Comparison of ENCODE assay signal across 14 mouse cellular contexts in the genomic region with DNA sequence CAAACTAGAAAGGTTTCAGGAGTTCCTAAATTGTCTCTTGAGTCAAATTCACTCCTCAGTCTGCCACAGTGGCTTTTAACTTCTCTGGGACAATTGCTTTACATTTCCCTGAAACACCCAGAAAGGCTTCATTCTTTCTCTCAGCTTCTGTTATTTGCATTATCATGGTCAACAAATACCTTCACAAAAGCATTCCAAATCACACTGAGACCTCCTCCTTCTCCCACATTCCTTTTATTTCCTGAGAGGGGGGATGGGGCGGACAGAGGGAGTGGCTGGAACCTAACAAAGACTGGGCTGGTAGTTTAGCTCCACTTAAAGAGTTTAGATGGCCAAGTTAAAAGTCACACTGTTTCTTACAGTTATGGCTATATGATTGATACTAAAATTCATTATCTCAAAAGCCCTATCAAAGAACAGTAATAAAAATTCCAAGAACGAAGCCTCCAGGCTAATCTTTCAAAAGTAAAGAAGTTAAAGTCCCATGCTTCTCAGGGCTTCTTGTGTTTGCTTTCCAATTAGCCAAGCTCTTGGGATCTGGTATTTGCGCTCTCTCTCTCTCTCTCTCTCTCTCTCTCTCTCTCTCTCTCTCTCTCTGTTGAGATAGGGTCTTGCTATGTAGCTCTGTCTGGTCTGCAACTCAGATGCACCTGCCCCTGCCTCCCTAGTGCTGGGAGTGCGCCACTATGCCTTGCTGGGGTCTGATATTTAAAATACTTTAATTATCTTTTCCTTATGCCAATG. TPM values are rescaled to one million over a fixed set of nuclear protein-coding genes. Genes with fewer than 3 reads are reported as not detected.
DNase-seq lines count a peak whose midpoint lies in the region; ATAC-seq and TF ChIP-seq lines count a peak whose summit lies in the region.
"Had no signal": no experiment of that assay in that cellular context is flagged by ENCODE, and none has a peak within 500 bp of the region (broad histone marks: within the 10 kb centered on the region; RNA-seq: fewer than 3 reads in every experiment).

No protein-coding gene starts in this region.

- no peak overlapping the region for H3K9ac ChIP-seq in forebrain, embryonic 12.5 days
- no peak overlapping the region for H3K9ac ChIP-seq in forebrain, postnatal 0 days
- H3K9ac ChIP-seq in lung, postnatal 0 days (replicated peaks; ENCODE audit: low read depth), result no peak overlapping the region
- no peak overlapping the region for H3K9ac ChIP-seq in hindbrain, embryonic 14.5 days
- H3K9ac ChIP-seq: neural tube, embryonic 13.5 days had no signal

- 18% methylated on average over 4 of the region's 4 CpGs for WGBS in forebrain, embryonic 12.5 days
- WGBS in forebrain, postnatal 0 days, result 30% methylated on average over 4 of the region's 4 CpGs
- 52% methylated on average over 4 of the region's 4 CpGs for WGBS in lung, postnatal 0 days
- 76% methylated on average over 4 of the region's 4 CpGs for WGBS in lung, adult 2 months
- 20% methylated on average over 4 of the region's 4 CpGs for WGBS in hindbrain, embryonic 14.5 days

- peaks cover 16% of the 10 kb centered on the region for H3K36me3 ChIP-seq in forebrain, embryonic 12.5 days (replicated peaks)
- peaks cover 23% of the 10 kb centered on the region; the same call in 1 of the 2 replicates for H3K36me3 ChIP-seq in forebrain, postnatal 0 days (ENCODE audit: insufficient read depth)
- no peaks in the 10 kb centered on the region for H3K36me3 ChIP-seq in lung, postnatal 0 days (ENCODE audit: insufficient read depth, low read length)
- peaks cover 41% of the 10 kb centered on the region for H3K36me3 ChIP-seq in hindbrain, embryonic 14.5 days (replicated peaks; ENCODE audit: control insufficient read depth, insufficient read depth)

- no peaks in the 10 kb centered on the region for H3K9me3 ChIP-seq in forebrain, embryonic 12.5 days
- no peaks in the 10 kb centered on the region for H3K9me3 ChIP-seq in forebrain, postnatal 0 days (ENCODE audit: low read length)
- no peaks in the 10 kb centered on the region for H3K9me3 ChIP-seq in lung, postnatal 0 days (ENCODE audit: low read length)
- no peaks in the 10 kb centered on the region for H3K9me3 ChIP-seq in hindbrain, embryonic 14.5 days (ENCODE audit: control insufficient read depth, low read length)
- H3K9me3 ChIP-seq: neural tube, embryonic 13.5 days had no signal

- no peak for DNase-seq in forebrain, postnatal 0 days
- DNase-seq in lung, postnatal 0 days (ENCODE audit: low spot score), result peak; percentile 32
- DNase-seq in lung, adult 2 months, result no peak
- DNase-seq in WW6 (ENCODE audit: low read depth, low spot score), result peak; percentile 77
- no peak for DNase-seq in hindbrain, embryonic 14.5 days (ENCODE audit: low spot score)
- DNase-seq in thymus, postnatal 4 days, result no peak
- DNase-seq: cerebellum, adult 9-11 months; heart, postnatal 14 days; kidney, adult 18-20 months; thymus, adult 2 months had no signal

- TF ChIP-seq POLR2A in lung, adult 2 months (IDR thresholded peaks at IDR 0.05; ENCODE audit: borderline replicate concordance, extremely low read depth, low read depth, low read length), result no peak

- TF ChIP-seq EP300 in lung, postnatal 0 days (IDR thresholded peaks at IDR 0.05), result no peak

- H3K4me3 ChIP-seq in forebrain, embryonic 12.5 days (replicated peaks), result no peak overlapping the region
- no peak overlapping the region for H3K4me3 ChIP-seq in forebrain, postnatal 0 days (ENCODE audit: low read depth, low read length)
- H3K4me3 ChIP-seq in lung, postnatal 0 days (ENCODE audit: low read depth, low read length), result no peak overlapping the region
- no peak overlapping the region for H3K4me3 ChIP-seq in lung, adult 2 months (replicated peaks; ENCODE audit: extremely low read depth, low read depth, low read length)
- no peak overlapping the region for H3K4me3 ChIP-seq in hindbrain, embryonic 14.5 days (replicated peaks; ENCODE audit: low read length)
- H3K4me3 ChIP-seq: neural tube, embryonic 13.5 days had no signal

- H3K4me2 ChIP-seq in forebrain, embryonic 12.5 days, result peak overlapping the region; percentile 19; the same call in 1 of the 2 replicates
- no peak overlapping the region for H3K4me2 ChIP-seq in forebrain, postnatal 0 days (ENCODE audit: low read depth)
- no peak overlapping the region for H3K4me2 ChIP-seq in lung, postnatal 0 days (replicated peaks; ENCODE audit: low read depth, low read length)
- no peak overlapping the region for H3K4me2 ChIP-seq in hindbrain, embryonic 14.5 days (replicated peaks)
- H3K4me2 ChIP-seq: liver, embryonic 11.5 days; neural tube, embryonic 13.5 days had no signal

- peak overlapping the region; percentile 59 for H3K27ac ChIP-seq in forebrain, embryonic 12.5 days
- no peak overlapping the region for H3K27ac ChIP-seq in forebrain, postnatal 0 days (ENCODE audit: low read depth, low read length)
- no peak overlapping the region for H3K27ac ChIP-seq in lung, postnatal 0 days (ENCODE audit: low read length)
- H3K27ac ChIP-seq in hindbrain, embryonic 14.5 days, result peak overlapping the region; percentile 8; the same call in 1 of the 2 replicates
- H3K27ac ChIP-seq: neural tube, embryonic 13.5 days had no signal

- H3K4me1 ChIP-seq in forebrain, embryonic 12.5 days, result peaks cover 21% of the 10 kb centered on the region
- no peaks in the 10 kb centered on the region for H3K4me1 ChIP-seq in forebrain, postnatal 0 days (ENCODE audit: insufficient read depth)
- H3K4me1 ChIP-seq in lung, postnatal 0 days (ENCODE audit: insufficient read depth, low read depth, low read length), result 0 out of 2 replicates have a peak, but pooled peaks cover 3% of the 10 kb centered on the region
- H3K4me1 ChIP-seq in lung, adult 2 months (ENCODE audit: control insufficient read depth, insufficient read depth, low read length), result peaks cover 7% of the 10 kb centered on the region; the same call in 1 of the 2 replicates
- no peaks in the 10 kb centered on the region; the same call in 1 of the 2 replicates for H3K4me1 ChIP-seq in hindbrain, embryonic 14.5 days (replicated peaks; ENCODE audit: control insufficient read depth, insufficient read depth, low read length)

- TF ChIP-seq CTCF in forebrain, postnatal 0 days (IDR thresholded peaks at IDR 0.05; ENCODE audit: low read depth), result no peak
- no peak for TF ChIP-seq CTCF in lung, postnatal 0 days (IDR thresholded peaks at IDR 0.05)
- TF ChIP-seq CTCF in lung, adult 2 months (IDR thresholded peaks at IDR 0.05; ENCODE audit: insufficient read depth, low read length), result no peak

- ATAC-seq in forebrain, embryonic 12.5 days (ENCODE audit: low FRiP score), result peak; percentile 49; the same call in 1 of the 2 replicates
- ATAC-seq in forebrain, postnatal 0 days, result no peak
- no peak; the same call in 1 of the 2 replicates for ATAC-seq in lung, postnatal 0 days
- ATAC-seq in hindbrain, embryonic 14.5 days (ENCODE audit: low FRiP score), result no peak
- no peak for ATAC-seq in megakaryocyte-erythroid progenitor cell, adult 5-6 weeks (replicated peaks; ENCODE audit: low FRiP score, low TSS enrichment, poor library complexity, severe bottlenecking)

- H3K27me3 ChIP-seq in forebrain, embryonic 12.5 days, result no peaks in the 10 kb centered on the region
- H3K27me3 ChIP-seq in forebrain, postnatal 0 days (ENCODE audit: insufficient read depth, low read length), result no peaks in the 10 kb centered on the region
- no peaks in the 10 kb centered on the region for H3K27me3 ChIP-seq in lung, postnatal 0 days (replicated peaks; ENCODE audit: insufficient read depth, low read length)
- H3K27me3 ChIP-seq in hindbrain, embryonic 14.5 days (ENCODE audit: control insufficient read depth, insufficient read depth, low read length), result no peaks in the 10 kb centered on the region
- H3K27me3 ChIP-seq: neural tube, embryonic 13.5 days had no signal

RNA-seq across cellular contexts. Expression of gene Sinhcaf, which starts 46.3 kb away (rescaled TPM):
- polyA plus RNA-seq in forebrain, embryonic 12.5 days (2016; fragmentation: Nextera tagmentation; extraction: Ambion mirVana), result 223 and 235 TPM in 2 replicates
- total RNA-seq in forebrain, postnatal 0 days (2014; rRNA removed), result 21.8 and 25.3 TPM in 2 replicates
- polyA plus RNA-seq in forebrain, postnatal 0 days (2015; fragmentation: Nextera tagmentation; extraction: Ambion mirVana), result 19.4 and 22.4 TPM in 2 replicates
- 46.3 and 47.8 TPM in 2 replicates for polyA plus RNA-seq in lung, postnatal 0 days (2015; fragmentation: Nextera tagmentation; extraction: Ambion mirVana)
- polyA plus RNA-seq in lung, adult 2 months (2012; rRNA removed), result 3.5 and 5.5 TPM in 2 replicates
- 45.6 and 48.1 TPM in 2 replicates for polyA plus RNA-seq in hindbrain, embryonic 14.5 days (2014; fragmentation: Nextera tagmentation; extraction: Ambion mirVana)
- 32.1 and 46.3 TPM in 2 replicates for total RNA-seq in megakaryocyte-erythroid progenitor cell, adult 5-6 weeks (2014; fragmentation: Nextera tagmentation)
- 134 and 160 TPM in 2 replicates for total RNA-seq in megakaryocyte-erythroid progenitor cell, adult 5-6 weeks (2017)

Comparison
In these comparisons a context has a peak if more than half of its experiments do, and no peak if none do; other contexts are left out.
1. H3K27ac ChIP-seq: peak in forebrain, embryonic 12.5 days (single experiment) and hindbrain, embryonic 14.5 days (single experiment); none in forebrain, postnatal 0 days (single experiment) and lung, postnatal 0 days (single experiment).
2. DNase-seq: peak in lung, postnatal 0 days (single experiment) and WW6 (single experiment); none in forebrain, postnatal 0 days (single experiment), lung, adult 2 months (single experiment), hindbrain, embryonic 14.5 days (single experiment) and thymus, postnatal 4 days (single experiment).